Mouse (Mus musculus): ENCODE results near the gene Fgf15. TPM values are rescaled to one million over a fixed set of nuclear protein-coding genes. Genes with fewer than 3 reads are reported as not detected.

The Fgf15 gene
- polyA plus RNA-seq, 1 experiment from 2014 or later: 0.20 TPM

- Histone ChIP-seq H3K27ac (ENCODE audit: low read length) (no peak overlapping the region), H3K4me1 (ENCODE audit: control insufficient read depth, insufficient read depth, low read length) (peaks cover 6% of the 10 kb centered on the region; the same call in 1 of the 2 replicates), H3K9me3 (replicated peaks; ENCODE audit: control insufficient read depth, low read length) (no peaks in the 10 kb centered on the region), H3K4me3 (ENCODE audit: low read length) (peak overlapping the region; percentile 26), H3K4me2 (ENCODE audit: low read depth, low read length) (peak overlapping the region; percentile 43), H3K27me3 (ENCODE audit: control insufficient read depth, insufficient read depth, low read length) (peaks cover 73% of the 10 kb centered on the region), H3K9ac (ENCODE audit: low read length) (no peak overlapping the region), H3K36me3 (ENCODE audit: control insufficient read depth, insufficient read depth) (no peaks in the 10 kb centered on the region)
- ATAC-seq (replicated peaks; ENCODE audit: extremely low read depth, insufficient read depth, low FRiP score): no peak
- whole genome bisulfite sequencing: under 1% methylated on average over 28 of the region's 28 CpGs
Observed at GRCm38 (mm10) chr7:144861769-144862070, 34.6 kb upstream of the Fgf15 start.

- Histone ChIP-seq H3K4me3 (ENCODE audit: low read length) (peak overlapping the region; percentile 26; the same call in 1 of the 2 replicates), H3K9ac (ENCODE audit: low read length) (no peak overlapping the region), H3K4me2 (ENCODE audit: low read depth, low read length) (peak overlapping the region; percentile 43; the same call in 1 of the 2 replicates), H3K4me1 (ENCODE audit: control insufficient read depth, insufficient read depth, low read length) (peaks cover 6% of the 10 kb centered on the region; the same call in 1 of the 2 replicates), H3K9me3 (replicated peaks; ENCODE audit: control insufficient read depth, low read length) (no peaks in the 10 kb centered on the region), H3K36me3 (ENCODE audit: control insufficient read depth, insufficient read depth) (no peaks in the 10 kb centered on the region), H3K27ac (ENCODE audit: low read length) (no peak overlapping the region), H3K27me3 (ENCODE audit: control insufficient read depth, insufficient read depth, low read length) (peaks cover 76% of the 10 kb centered on the region)
- 2% methylated on average over 15 of the region's 15 CpGs for WGBS
- no peak for ATAC-seq (replicated peaks; ENCODE audit: extremely low read depth, insufficient read depth, low FRiP score)
Observed at GRCm38 (mm10) chr7:144862126-144862525, 34.2 kb upstream of the Fgf15 start.

- 5% methylated on average over 18 of the region's 18 CpGs for WGBS
- H3K4me2 ChIP-seq (ENCODE audit: low read depth, low read length): no peak overlapping the region
- H3K27me3 ChIP-seq (ENCODE audit: control insufficient read depth, insufficient read depth, low read length): peaks cover 80% of the 10 kb centered on the region
- H3K4me3 ChIP-seq (ENCODE audit: low read length): no peak overlapping the region
- ATAC-seq (replicated peaks; ENCODE audit: extremely low read depth, insufficient read depth, low FRiP score): no peak
- H3K4me1 ChIP-seq (ENCODE audit: control insufficient read depth, insufficient read depth, low read length): peaks cover 6% of the 10 kb centered on the region; the same call in 1 of the 2 replicates
- H3K9ac ChIP-seq (ENCODE audit: low read length): no peak overlapping the region
- H3K36me3 ChIP-seq (ENCODE audit: control insufficient read depth, insufficient read depth): no peaks in the 10 kb centered on the region
- H3K9me3 ChIP-seq (replicated peaks; ENCODE audit: control insufficient read depth, low read length): no peaks in the 10 kb centered on the region
- no peak overlapping the region for H3K27ac ChIP-seq (ENCODE audit: low read length)
Observed at GRCm38 (mm10) chr7:144862712-144863111, 33.6 kb upstream of the Fgf15 start.

- Histone ChIP-seq H3K27ac (ENCODE audit: low read length) (no peak overlapping the region), H3K27me3 (ENCODE audit: control insufficient read depth, insufficient read depth, low read length) (peaks cover 80% of the 10 kb centered on the region), H3K4me1 (ENCODE audit: control insufficient read depth, insufficient read depth, low read length) (peaks cover 6% of the 10 kb centered on the region; the same call in 1 of the 2 replicates), H3K36me3 (ENCODE audit: control insufficient read depth, insufficient read depth) (no peaks in the 10 kb centered on the region), H3K9ac (ENCODE audit: low read length) (no peak overlapping the region), H3K9me3 (replicated peaks; ENCODE audit: control insufficient read depth, low read length) (no peaks in the 10 kb centered on the region), H3K4me3 (ENCODE audit: low read length) (no peak overlapping the region), H3K4me2 (ENCODE audit: low read depth, low read length) (no peak overlapping the region)
- ATAC-seq (replicated peaks; ENCODE audit: extremely low read depth, insufficient read depth, low FRiP score): no peak
- 5% methylated on average over 11 of the region's 11 CpGs for WGBS
Observed at GRCm38 (mm10) chr7:144863196-144863595, 33.1 kb upstream of the Fgf15 start.

GRCm38 (mm10) chr7:144864160-144864670, 32.1 kb upstream of the Fgf15 start:
- H3K36me3 ChIP-seq (ENCODE audit: control insufficient read depth, insufficient read depth): no peaks in the 10 kb centered on the region
- no peak overlapping the region for H3K4me2 ChIP-seq (ENCODE audit: low read depth, low read length)
- ATAC-seq (replicated peaks; ENCODE audit: extremely low read depth, insufficient read depth, low FRiP score): no peak
- no peak overlapping the region for H3K4me3 ChIP-seq (ENCODE audit: low read length)
- WGBS: 52% methylated on average over 3 of the region's 3 CpGs
- H3K27ac ChIP-seq (ENCODE audit: low read length): no peak overlapping the region
- peaks cover 76% of the 10 kb centered on the region for H3K27me3 ChIP-seq (ENCODE audit: control insufficient read depth, insufficient read depth, low read length)
- H3K9me3 ChIP-seq (replicated peaks; ENCODE audit: control insufficient read depth, low read length): no peaks in the 10 kb centered on the region
- H3K4me1 ChIP-seq (ENCODE audit: control insufficient read depth, insufficient read depth, low read length): peaks cover 6% of the 10 kb centered on the region; the same call in 1 of the 2 replicates
- no peak overlapping the region for H3K9ac ChIP-seq (ENCODE audit: low read length)

GRCm38 (mm10) chr7:144867161-144867560, 29.2 kb upstream of the Fgf15 start:
- Histone ChIP-seq H3K9ac (ENCODE audit: low read length) (no peak overlapping the region), H3K27ac (ENCODE audit: low read length) (no peak overlapping the region), H3K4me1 (ENCODE audit: control insufficient read depth, insufficient read depth, low read length) (no peaks in the 10 kb centered on the region), H3K36me3 (ENCODE audit: control insufficient read depth, insufficient read depth) (no peaks in the 10 kb centered on the region), H3K4me2 (ENCODE audit: low read depth, low read length) (no peak overlapping the region), H3K27me3 (ENCODE audit: control insufficient read depth, insufficient read depth, low read length) (peaks cover 47% of the 10 kb centered on the region), H3K9me3 (replicated peaks; ENCODE audit: control insufficient read depth, low read length) (no peaks in the 10 kb centered on the region), H3K4me3 (ENCODE audit: low read length) (no peak overlapping the region)
- no peak for ATAC-seq (replicated peaks; ENCODE audit: extremely low read depth, insufficient read depth, low FRiP score)
- whole genome bisulfite sequencing: 57% methylated on average over 4 of the region's 4 CpGs

GRCm38 (mm10) chr7:144867602-144868001, 28.7 kb upstream of the Fgf15 start:
- Histone ChIP-seq H3K4me3 (ENCODE audit: low read length) (no peak overlapping the region), H3K9me3 (replicated peaks; ENCODE audit: control insufficient read depth, low read length) (no peaks in the 10 kb centered on the region), H3K36me3 (ENCODE audit: control insufficient read depth, insufficient read depth) (no peaks in the 10 kb centered on the region), H3K4me2 (ENCODE audit: low read depth, low read length) (no peak overlapping the region), H3K27ac (ENCODE audit: low read length) (no peak overlapping the region), H3K9ac (ENCODE audit: low read length) (no peak overlapping the region), H3K4me1 (ENCODE audit: control insufficient read depth, insufficient read depth, low read length) (no peaks in the 10 kb centered on the region), H3K27me3 (ENCODE audit: control insufficient read depth, insufficient read depth, low read length) (peaks cover 43% of the 10 kb centered on the region)
- 68% methylated on average over 8 of the region's 8 CpGs for WGBS
- ATAC-seq (replicated peaks; ENCODE audit: extremely low read depth, insufficient read depth, low FRiP score): no peak

GRCm38 (mm10) chr7:144872420-144872819, 23.9 kb upstream of the Fgf15 start:
- H3K4me1 ChIP-seq (ENCODE audit: control insufficient read depth, insufficient read depth, low read length): peaks cover 3% of the 10 kb centered on the region; the same call in 1 of the 2 replicates
- no peak overlapping the region for H3K27ac ChIP-seq (ENCODE audit: low read length)
- peaks cover 3% of the 10 kb centered on the region; the same call in 1 of the 2 replicates for H3K27me3 ChIP-seq (ENCODE audit: control insufficient read depth, insufficient read depth, low read length)
- H3K4me3 ChIP-seq (ENCODE audit: low read length): no peak overlapping the region
- H3K4me2 ChIP-seq (ENCODE audit: low read depth, low read length): no peak overlapping the region
- H3K9me3 ChIP-seq (replicated peaks; ENCODE audit: control insufficient read depth, low read length): no peaks in the 10 kb centered on the region
- no peak for ATAC-seq (replicated peaks; ENCODE audit: extremely low read depth, insufficient read depth, low FRiP score)
- H3K36me3 ChIP-seq (ENCODE audit: control insufficient read depth, insufficient read depth): no peaks in the 10 kb centered on the region
- WGBS: 64% methylated on average over 4 of the region's 4 CpGs
- H3K9ac ChIP-seq (ENCODE audit: low read length): no peak overlapping the region

GRCm38 (mm10) chr7:144873160-144873559, 23.2 kb upstream of the Fgf15 start:
- Histone ChIP-seq H3K9me3 (replicated peaks; ENCODE audit: control insufficient read depth, low read length) (no peaks in the 10 kb centered on the region), H3K9ac (ENCODE audit: low read length) (no peak overlapping the region), H3K4me1 (ENCODE audit: control insufficient read depth, insufficient read depth, low read length) (peaks cover 3% of the 10 kb centered on the region; the same call in 1 of the 2 replicates), H3K4me3 (ENCODE audit: low read length) (no peak overlapping the region), H3K27me3 (ENCODE audit: control insufficient read depth, insufficient read depth, low read length) (0 out of 2 replicates have a peak, but pooled peaks cover 2% of the 10 kb centered on the region), H3K27ac (ENCODE audit: low read length) (no peak overlapping the region), H3K4me2 (ENCODE audit: low read depth, low read length) (no peak overlapping the region), H3K36me3 (ENCODE audit: control insufficient read depth, insufficient read depth) (no peaks in the 10 kb centered on the region)
- 70% methylated on average over 4 of the region's 4 CpGs for WGBS
- ATAC-seq (replicated peaks; ENCODE audit: extremely low read depth, insufficient read depth, low FRiP score): no peak
